Mouse (Mus musculus): Measurements from ENCODE around the gene Elovl7. TPM values are rescaled to one million over a fixed set of nuclear protein-coding genes. Genes with fewer than 3 reads are reported as not detected.

Gene Elovl7
- total RNA-seq, 1 experiment = 1.4 TPM

- no peak overlapping the region for H3K9ac ChIP-seq (ENCODE audit: insufficient read depth, low read depth, low read length, poor library complexity, severe bottlenecking)
These were observed 1.1 kb downstream of the Elovl7 start for GRCm38 (mm10) chr13:108215231-108215780.

GRCm38 (mm10) chr13:108219773-108220172 lies 5.6 kb downstream of the Elovl7 start:
- Histone ChIP-seq H3K9ac (ENCODE audit: insufficient read depth, low read depth, low read length, poor library complexity, severe bottlenecking) (no peak overlapping the region), H3K4me1 (ENCODE audit: control insufficient read depth in 2 of 2, insufficient read depth in 2 of 2, low read length in 2 of 2, poor library complexity in 1 of 2) (peaks cover 2 to 6% of the 10 kb centered on the region in 2 experiments; a peak in 1 of 4 replicates), H3K27ac (ENCODE audit: insufficient read depth, low read depth, low read length, poor library complexity, severe bottlenecking) (no peak overlapping the region), H3K4me3 (ENCODE audit: insufficient read depth in 1 of 2, low read depth in 1 of 2, low read length in 2 of 2, poor library complexity in 1 of 2, severe bottlenecking in 1 of 2) (no peak overlapping the region), H3K9me3 (ENCODE audit: control insufficient read depth, insufficient read depth, low read depth, low read length) (no peaks in the 10 kb centered on the region), H3K36me3 (ENCODE audit: control insufficient read depth, insufficient read depth, low read length, poor library complexity, severe bottlenecking) (no peaks in the 10 kb centered on the region)
- TF ChIP-seq ZC3H11A (IDR thresholded peaks at IDR 0.05; ENCODE audit: borderline replicate concordance, low read depth, low read length) (no peak), HCFC1 (IDR thresholded peaks at IDR 0.05; ENCODE audit: borderline replicate concordance, insufficient read depth, low read length) (no peak), ZNF384 (IDR thresholded peaks at IDR 0.05; ENCODE audit: low read depth, low read length) (no peak), CHD2 (IDR thresholded peaks at IDR 0.05; ENCODE audit: low read depth, low read length) (no peak), MAFK (IDR thresholded peaks at IDR 0.05; ENCODE audit: insufficient read depth, low read depth, low read length) (no peak)
- in situ Hi-C loops (cut with MboI; ENCODE audit: low sequenced_read_pairs in 2 of 2, unreplicated experiment in 2 of 2) = no loop called here
- no peak for DNase-seq (ENCODE audit: low read depth, low spot score)

More at GRCm38 (mm10) chr13:108215231-108215780, 1.1 kb downstream of the Elovl7 start:
- in situ Hi-C loops (cut with MboI; ENCODE audit: low sequenced_read_pairs in 2 of 2, unreplicated experiment in 2 of 2) = no loop called here
- no peak overlapping the region for H3K27ac ChIP-seq (ENCODE audit: insufficient read depth, low read depth, low read length, poor library complexity, severe bottlenecking)
- no peak for TF ChIP-seq HCFC1 (IDR thresholded peaks at IDR 0.05; ENCODE audit: borderline replicate concordance, insufficient read depth, low read length)
- TF ChIP-seq CHD2 (IDR thresholded peaks at IDR 0.05; ENCODE audit: low read depth, low read length) = no peak
- TF ChIP-seq MAFK (IDR thresholded peaks at IDR 0.05; ENCODE audit: insufficient read depth, low read depth, low read length) = no peak
- no peak for TF ChIP-seq ZC3H11A (IDR thresholded peaks at IDR 0.05; ENCODE audit: borderline replicate concordance, low read depth, low read length)
- no peak for TF ChIP-seq ZNF384 (IDR thresholded peaks at IDR 0.05; ENCODE audit: low read depth, low read length)
- DNase-seq (ENCODE audit: low read depth, low spot score) = no peak
- no peaks in the 10 kb centered on the region for H3K9me3 ChIP-seq (ENCODE audit: control insufficient read depth, insufficient read depth, low read depth, low read length)
- H3K4me3 ChIP-seq (ENCODE audit: insufficient read depth in 1 of 2, low read depth in 1 of 2, low read length in 2 of 2, poor library complexity in 1 of 2, severe bottlenecking in 1 of 2) = peak overlapping the region; percentile 75 to 89
- no peaks in the 10 kb centered on the region for H3K36me3 ChIP-seq (ENCODE audit: control insufficient read depth, insufficient read depth, low read length, poor library complexity, severe bottlenecking)
- peaks cover 7 to 13% of the 10 kb centered on the region in 2 experiments; a peak in 2 of 4 replicates for H3K4me1 ChIP-seq (ENCODE audit: control insufficient read depth in 2 of 2, insufficient read depth in 2 of 2, low read length in 2 of 2, poor library complexity in 1 of 2)

- Histone ChIP-seq H3K9ac (ENCODE audit: insufficient read depth, low read depth, low read length, poor library complexity, severe bottlenecking) (no peak overlapping the region), H3K27ac (ENCODE audit: insufficient read depth, low read depth, low read length, poor library complexity, severe bottlenecking) (no peak overlapping the region), H3K36me3 (ENCODE audit: control insufficient read depth, insufficient read depth, low read length, poor library complexity, severe bottlenecking) (no peaks in the 10 kb centered on the region), H3K9me3 (ENCODE audit: control insufficient read depth, insufficient read depth, low read depth, low read length) (no peaks in the 10 kb centered on the region), H3K4me3 (ENCODE audit: insufficient read depth in 1 of 2, low read depth in 1 of 2, low read length in 2 of 2, poor library complexity in 1 of 2, severe bottlenecking in 1 of 2) (no peak overlapping the region), H3K4me1 (ENCODE audit: control insufficient read depth in 2 of 2, insufficient read depth in 2 of 2, low read length in 2 of 2, poor library complexity in 1 of 2) (no peaks in the 10 kb centered on the region)
- in situ Hi-C loops (cut with MboI; ENCODE audit: low sequenced_read_pairs in 2 of 2, unreplicated experiment in 2 of 2) = no loop called here
- TF ChIP-seq CHD2 (IDR thresholded peaks at IDR 0.05; ENCODE audit: low read depth, low read length) = no peak
- TF ChIP-seq ZC3H11A (IDR thresholded peaks at IDR 0.05; ENCODE audit: borderline replicate concordance, low read depth, low read length) = no peak
- no peak for TF ChIP-seq MAFK (IDR thresholded peaks at IDR 0.05; ENCODE audit: insufficient read depth, low read depth, low read length)
- no peak for TF ChIP-seq ZNF384 (IDR thresholded peaks at IDR 0.05; ENCODE audit: low read depth, low read length)
- no peak for TF ChIP-seq HCFC1 (IDR thresholded peaks at IDR 0.05; ENCODE audit: borderline replicate concordance, insufficient read depth, low read length)
- DNase-seq (ENCODE audit: low read depth, low spot score) = no peak
These were observed 15.0 kb downstream of the Elovl7 start for GRCm38 (mm10) chr13:108229191-108229590.

GRCm38 (mm10) chr13:108229634-108230330 lies 15.6 kb downstream of the Elovl7 start:
- no peak for DNase-seq (ENCODE audit: low read depth, low spot score)
- Histone ChIP-seq H3K4me1 (ENCODE audit: control insufficient read depth in 2 of 2, insufficient read depth in 2 of 2, low read length in 2 of 2, poor library complexity in 1 of 2) (no peaks in the 10 kb centered on the region), H3K27ac (ENCODE audit: insufficient read depth, low read depth, low read length, poor library complexity, severe bottlenecking) (no peak overlapping the region), H3K9me3 (ENCODE audit: control insufficient read depth, insufficient read depth, low read depth, low read length) (no peaks in the 10 kb centered on the region), H3K4me3 (ENCODE audit: insufficient read depth in 1 of 2, low read depth in 1 of 2, low read length in 2 of 2, poor library complexity in 1 of 2, severe bottlenecking in 1 of 2) (no peak overlapping the region), H3K9ac (ENCODE audit: insufficient read depth, low read depth, low read length, poor library complexity, severe bottlenecking) (no peak overlapping the region), H3K36me3 (ENCODE audit: control insufficient read depth, insufficient read depth, low read length, poor library complexity, severe bottlenecking) (no peaks in the 10 kb centered on the region)
- no peak for TF ChIP-seq MAFK (IDR thresholded peaks at IDR 0.05; ENCODE audit: insufficient read depth, low read depth, low read length)
- in situ Hi-C loops (cut with MboI; ENCODE audit: low sequenced_read_pairs in 2 of 2, unreplicated experiment in 2 of 2) = no loop called here
